Mouse (Mus musculus) intestine, embryonic 14.5 days (tissue): Measurements from ENCODE around the gene Sf3a3. TPM values are rescaled to one million over a fixed set of nuclear protein-coding genes. Genes with fewer than 3 reads are reported as not detected.

Source experiments
- ATAC-seq: fragments of 200-750 bp; cut with Nextera tagmentation; replicated peaks from 2 replicates; pipeline ENCODE4 v1.8.0; 2017; ENCODE audit warnings: low read depth, moderate number of reproducible peaks, moderate TSS enrichment, moderate library complexity; ENCODE audit not compliant: low FRiP score, low TSS enrichment
- DNase-seq: peaks from one replicate; pipeline ENCODE4 v3.0.0-alpha.2; 2018; ENCODE audit warnings: low spot score
- H3K27ac ChIP-seq: fragments of 300-500 bp; sonication (generic); 2 replicates; pipeline ENCODE4 v1.5.1; 2014; ENCODE audit warnings: low read depth, mild to moderate bottlenecking, control low read depth
- H3K27me3 ChIP-seq: fragments of 300-500 bp; sonication (generic); replicated peaks from 2 replicates; pipeline ENCODE4 v1.6.1; 2014; ENCODE audit warnings: low read length, control low read depth; ENCODE audit not compliant: control insufficient read depth, insufficient read depth
- H3K36me3 ChIP-seq: fragments of 300-500 bp; sonication (generic); 2 replicates; pipeline ENCODE4 v1.6.1; 2014; ENCODE audit warnings: low read length, control low read depth; ENCODE audit not compliant: control insufficient read depth, insufficient read depth
- H3K4me1 ChIP-seq: fragments of 300-500 bp; sonication (generic); replicated peaks from 2 replicates; pipeline ENCODE4 v1.6.1; 2014; ENCODE audit warnings: low read length, control low read depth, mixed read lengths; ENCODE audit not compliant: control insufficient read depth, insufficient read depth
- H3K4me2 ChIP-seq: fragments of 300-500 bp; sonication (generic); 2 replicates; pipeline ENCODE4 v1.6.1; 2014; ENCODE audit warnings: low read length
- H3K4me3 ChIP-seq: fragments of 300-500 bp; sonication (generic); 2 replicates; pipeline ENCODE4 v1.5.1; 2014; ENCODE audit warnings: low read depth, low read length, control low read depth, mixed read lengths
- H3K9ac ChIP-seq: fragments of 300-500 bp; sonication (generic); 2 replicates; pipeline ENCODE4 v1.6.1; 2014; ENCODE audit warnings: mild to moderate bottlenecking, low read length
- H3K9me3 ChIP-seq: fragments of 300-500 bp; sonication (generic); 2 replicates; pipeline ENCODE4 v1.6.1; 2016; ENCODE audit warnings: low read length, control low read depth; ENCODE audit not compliant: control insufficient read depth
- WGBS: fragments of 180-500 bp; shearing (Covaris S2); extraction: QIAGEN DNeasy Blood & Tissue Kit; methylation state at CpG from one replicate; pipeline ENCODE4 v1.1.7; 2014; 5-methylcytosine and 5-hydroxymethylcytosine counted together
- polyA plus RNA-seq: library from polyadenylated mRNA; unstranded; fragments of >200 nt; fragmentation: Nextera tagmentation; extraction: Ambion mirVana; gene quantifications from 2 replicates; pipeline ENCODE4 v1.2.1, GENCODE M21; 2014

The Sf3a3 gene
- polyA plus RNA-seq, 1 experiment from 2014 or later = 142 TPM

GRCm38 (mm10) chr4:124738783-124739182, 24.2 kb downstream of the Sf3a3 start:
- 68% methylated on average over 1 of the region's 1 CpGs for WGBS
- H3K27me3 ChIP-seq = no peaks in the 10 kb centered on the region
- ATAC-seq (no peak), DNase-seq (no peak)
- no peak overlapping the region for H3K9ac ChIP-seq
- no peaks in the 10 kb centered on the region for H3K9me3 ChIP-seq
- no peak overlapping the region for H3K4me3 ChIP-seq
- peaks cover 1% of the 10 kb centered on the region; the same call in 1 of the 2 replicates for H3K36me3 ChIP-seq
- no peak overlapping the region for H3K27ac ChIP-seq
- H3K4me1 ChIP-seq = 0 out of 2 replicates have a peak, but pooled peaks cover 2% of the 10 kb centered on the region
- no peak overlapping the region for H3K4me2 ChIP-seq

DNA sequence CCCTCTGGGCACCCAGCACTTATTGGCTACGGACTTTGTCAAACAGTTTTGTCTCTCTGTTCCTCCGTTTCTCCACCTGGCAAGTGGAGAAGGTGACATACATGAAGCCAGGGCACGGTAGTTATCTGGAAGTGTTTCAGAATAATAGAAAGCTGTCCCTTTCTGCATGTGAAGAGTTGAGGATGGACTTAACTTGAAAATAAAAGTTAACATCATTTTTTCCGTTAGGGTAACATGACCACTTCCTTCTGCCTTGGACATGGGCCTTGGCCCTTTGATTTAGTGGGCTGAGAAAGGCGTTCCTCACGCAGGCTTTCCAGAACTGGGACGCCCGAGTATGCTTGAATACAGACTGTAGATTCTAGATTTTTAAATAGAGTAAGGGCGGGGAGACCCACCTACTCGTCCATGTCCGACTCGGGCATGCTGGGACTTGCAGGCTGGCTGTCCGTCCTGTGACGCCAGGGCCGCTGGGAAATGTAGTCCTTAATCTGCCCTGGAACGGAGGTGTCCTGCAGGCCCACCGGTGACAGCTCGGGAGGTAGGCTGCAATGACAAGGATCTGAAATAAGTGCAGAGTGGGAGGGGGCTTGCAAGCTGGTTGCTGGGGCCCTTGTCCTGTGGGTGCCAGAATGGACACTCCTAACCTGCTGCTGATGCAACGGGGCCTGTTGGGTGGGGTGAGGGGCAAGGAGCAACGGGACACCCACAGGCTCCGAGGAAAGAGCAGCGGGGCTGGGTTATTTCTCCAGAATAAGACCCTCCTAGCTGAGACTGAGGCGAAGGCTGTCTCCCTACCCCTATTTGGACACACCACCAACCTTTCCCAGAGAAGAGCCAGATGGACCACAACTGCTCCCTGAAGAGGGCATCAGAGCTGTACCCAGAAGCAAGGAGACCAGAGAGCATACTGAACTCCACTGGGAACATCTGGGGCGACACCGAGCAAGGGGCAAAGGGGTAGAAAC, 27.1 kb downstream of the Sf3a3 start, which contains the start of gene Inpp5b:
Gene Inpp5b, plus strand, starts transcription at position 475 of the 968 bp plus-strand sequence.
- 0 out of 2 replicates have a peak, but pooled peaks cover 2% of the 10 kb centered on the region for H3K4me1 ChIP-seq
- H3K4me3 ChIP-seq = peak within 1 kb of the TSS; percentile 68
- peak within 1 kb of the TSS; percentile 44 for H3K9ac ChIP-seq
- H3K27ac ChIP-seq = no peak within 1 kb of the TSS
- H3K9me3 ChIP-seq = no peaks in the 10 kb centered on the region
- DNase-seq (peak; percentile 86), ATAC-seq (peak; percentile 85)
- whole genome bisulfite sequencing = 14% methylated on average over 25 of the region's 25 CpGs
- no peaks in the 10 kb centered on the region for H3K27me3 ChIP-seq
- H3K4me2 ChIP-seq = peak within 1 kb of the TSS; percentile 68
- 0 out of 2 replicates have a peak, but pooled peaks cover 7% of the 10 kb centered on the region for H3K36me3 ChIP-seq

- DNase-seq (no peak), ATAC-seq (no peak)
- Histone ChIP-seq H3K27ac (no peak overlapping the region), H3K9ac (no peak overlapping the region), H3K4me1 (0 out of 2 replicates have a peak, but pooled peaks cover 2% of the 10 kb centered on the region), H3K9me3 (no peaks in the 10 kb centered on the region), H3K27me3 (no peaks in the 10 kb centered on the region), H3K4me2 (no peak overlapping the region), H3K4me3 (no peak overlapping the region), H3K36me3 (0 out of 2 replicates have a peak, but pooled peaks cover 7% of the 10 kb centered on the region)
- 90% methylated on average over 11 of the region's 11 CpGs for WGBS
These were observed 28.3 kb downstream of the Sf3a3 start for GRCm38 (mm10) chr4:124742839-124743238.

- H3K4me2 ChIP-seq = no peak overlapping the region
- no peak overlapping the region for H3K4me3 ChIP-seq
- 75% methylated on average over 7 of the region's 7 CpGs for WGBS
- H3K9ac ChIP-seq = no peak overlapping the region
- 0 out of 2 replicates have a peak, but pooled peaks cover 11% of the 10 kb centered on the region for H3K36me3 ChIP-seq
- DNase-seq (no peak), ATAC-seq (no peak)
- 0 out of 2 replicates have a peak, but pooled peaks cover 8% of the 10 kb centered on the region for H3K4me1 ChIP-seq
- no peak overlapping the region for H3K27ac ChIP-seq
- no peaks in the 10 kb centered on the region for H3K9me3 ChIP-seq
- no peaks in the 10 kb centered on the region for H3K27me3 ChIP-seq
These were observed 32.0 kb downstream of the Sf3a3 start for GRCm38 (mm10) chr4:124746577-124746976.

GRCm38 (mm10) chr4:124747851-124748250, 33.3 kb downstream of the Sf3a3 start:
- H3K36me3 ChIP-seq = 0 out of 2 replicates have a peak, but pooled peaks cover 11% of the 10 kb centered on the region
- WGBS = 58% methylated on average over 4 of the region's 4 CpGs
- H3K9ac ChIP-seq = no peak overlapping the region
- no peaks in the 10 kb centered on the region for H3K9me3 ChIP-seq
- H3K4me3 ChIP-seq = no peak overlapping the region
- H3K4me2 ChIP-seq = no peak overlapping the region
- H3K27ac ChIP-seq = no peak overlapping the region
- DNase-seq = no peak
- H3K27me3 ChIP-seq = no peaks in the 10 kb centered on the region
- no peak for ATAC-seq
- peaks cover 14% of the 10 kb centered on the region for H3K4me1 ChIP-seq

GRCm38 (mm10) chr4:124751300-124752250, 37.0 kb downstream of the Sf3a3 start:
- Histone ChIP-seq H3K4me2 (peak overlapping the region; percentile 93), H3K4me1 (peaks cover 22% of the 10 kb centered on the region), H3K27me3 (no peaks in the 10 kb centered on the region), H3K4me3 (peak overlapping the region; percentile 73), H3K9ac (peak overlapping the region; percentile 59), H3K36me3 (0 out of 2 replicates have a peak, but pooled peaks cover 5% of the 10 kb centered on the region), H3K27ac (no peak overlapping the region), H3K9me3 (no peaks in the 10 kb centered on the region)
- ATAC-seq (peak; percentile 99), DNase-seq (peak; percentile 97)
- WGBS = under 1% methylated on average over 75 of the region's 75 CpGs

DNA sequence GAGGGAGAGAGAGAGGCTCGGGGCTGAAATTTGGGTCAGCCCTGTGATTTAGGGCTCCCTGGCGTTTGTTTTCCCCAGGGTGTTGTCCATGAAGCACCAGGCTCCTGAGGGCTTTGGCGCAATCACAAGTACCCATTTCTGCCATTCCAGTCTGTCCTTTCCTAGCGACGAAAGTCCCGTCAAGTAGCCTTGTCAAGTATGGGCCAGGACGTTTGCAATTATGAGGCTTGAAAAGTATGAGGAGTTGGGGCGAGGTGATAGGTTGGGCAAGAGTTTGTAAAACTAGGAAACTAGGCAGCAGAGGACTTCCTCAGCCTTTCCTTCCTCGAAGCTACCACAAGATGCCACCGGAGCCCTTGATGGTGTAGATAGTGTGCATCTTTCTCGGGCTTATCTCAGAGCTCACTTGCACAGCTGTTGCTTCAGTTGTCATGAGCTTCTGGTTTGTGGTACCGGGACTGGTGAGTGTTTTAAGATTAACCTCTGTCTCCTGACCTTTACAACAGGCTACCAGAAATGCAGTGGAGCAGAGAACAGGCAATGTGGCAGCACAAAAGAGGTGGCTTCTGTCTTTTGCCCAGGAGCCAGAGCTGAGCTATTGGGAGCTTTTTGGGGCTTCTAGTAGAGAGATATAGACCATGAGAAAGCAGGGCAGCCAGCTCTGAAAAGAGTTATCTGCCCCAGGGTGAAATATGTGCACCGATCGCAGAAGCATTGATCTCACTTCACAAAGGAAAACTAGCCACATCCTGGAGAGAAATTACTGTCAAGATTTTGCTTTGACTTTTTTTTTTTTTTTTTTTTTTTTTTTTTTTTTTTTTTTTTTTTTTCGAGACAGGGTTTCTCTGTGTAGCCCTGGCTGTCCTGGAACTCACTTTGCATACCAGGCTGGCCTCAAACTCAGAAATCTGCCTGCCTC, 38.0 kb downstream of the Sf3a3 start:
- no peak overlapping the region for H3K27ac ChIP-seq
- peaks cover 22% of the 10 kb centered on the region for H3K4me1 ChIP-seq
- DNase-seq = no peak
- 20% methylated on average over 15 of the region's 15 CpGs for WGBS
- no peak for ATAC-seq
- no peaks in the 10 kb centered on the region for H3K9me3 ChIP-seq
- H3K27me3 ChIP-seq = no peaks in the 10 kb centered on the region
- H3K4me3 ChIP-seq = peak overlapping the region; percentile 73
- peak overlapping the region; percentile 93 for H3K4me2 ChIP-seq
- 0 out of 2 replicates have a peak, but pooled peaks cover 5% of the 10 kb centered on the region for H3K36me3 ChIP-seq
- peak overlapping the region; percentile 59 for H3K9ac ChIP-seq
